Mouse (Mus musculus): ENCODE results near the gene Kdm4a. TPM values are rescaled to one million over a fixed set of nuclear protein-coding genes. Genes with fewer than 3 reads are reported as not detected.

The Kdm4a gene
- total RNA-seq, 2 experiments from 2014 or later: 36.2 to 38.2 TPM

- DNase-seq (ENCODE audit: low spot score in 2 of 2): no peak
These were observed 22.2 kb downstream of the Kdm4a start for GRCm38 (mm10) chr4:118157666-118158065.

GRCm38 (mm10) chr4:118156559-118156958 is 23.3 kb downstream of the Kdm4a start:
- DNase-seq (ENCODE audit: low spot score in 2 of 2): no peak

- no peak for DNase-seq (ENCODE audit: low spot score in 2 of 2)
These were observed 25.0 kb downstream of the Kdm4a start for GRCm38 (mm10) chr4:118154889-118155288.

GRCm38 (mm10) chr4:118152020-118152785 is 27.6 kb downstream of the Kdm4a start:
- peak in 1 of 2 experiments; percentile 39 for DNase-seq (ENCODE audit: low spot score in 2 of 2)

- DNase-seq (ENCODE audit: low spot score in 2 of 2): no peak
These were observed 29.0 kb downstream of the Kdm4a start for GRCm38 (mm10) chr4:118150804-118151203.

GRCm38 (mm10) chr4:118149956-118150680 is 29.7 kb downstream of the Kdm4a start:
- DNase-seq (ENCODE audit: low spot score in 2 of 2): no peak

GRCm38 (mm10) chr4:118149055-118149576 is 30.7 kb downstream of the Kdm4a start:
- no peak for DNase-seq (ENCODE audit: low spot score in 2 of 2)

GRCm38 (mm10) chr4:118148317-118148687 is 31.5 kb downstream of the Kdm4a start:
- DNase-seq (ENCODE audit: low spot score in 2 of 2): no peak

- peak; percentile 32 to 38 for DNase-seq (ENCODE audit: low spot score in 2 of 2)
These were observed 32.1 kb downstream of the Kdm4a start for GRCm38 (mm10) chr4:118147547-118148316.

- DNase-seq (ENCODE audit: low spot score in 2 of 2): no peak
These were observed 32.8 kb downstream of the Kdm4a start for GRCm38 (mm10) chr4:118147090-118147489.

GRCm38 (mm10) chr4:118144324-118144723 is 35.5 kb downstream of the Kdm4a start:
- no peak for DNase-seq (ENCODE audit: low spot score in 2 of 2)

GRCm38 (mm10) chr4:118143679-118144078 is 36.2 kb downstream of the Kdm4a start:
- no peak for DNase-seq (ENCODE audit: low spot score in 2 of 2)

- no peak for DNase-seq (ENCODE audit: low spot score in 2 of 2)
These were observed 38.3 kb downstream of the Kdm4a start for GRCm38 (mm10) chr4:118141511-118141910.

- peak; percentile 62 to 72 for DNase-seq (ENCODE audit: low spot score in 2 of 2)
These were observed 41.0 kb downstream of the Kdm4a start for GRCm38 (mm10) chr4:118138891-118139290.

- DNase-seq (ENCODE audit: low spot score in 2 of 2): peak in 1 of 2 experiments; percentile 33
These were observed 42.0 kb downstream of the Kdm4a start for GRCm38 (mm10) chr4:118137857-118138256.

- DNase-seq (ENCODE audit: low spot score in 2 of 2): no peak
These were observed 42.5 kb downstream of the Kdm4a start for GRCm38 (mm10) chr4:118137311-118137710.

GRCm38 (mm10) chr4:118135414-118135813 is 44.4 kb downstream of the Kdm4a start:
- no peak for DNase-seq (ENCODE audit: low spot score in 2 of 2)

GRCm38 (mm10) chr4:118134485-118135365 is 45.1 kb downstream of the Kdm4a start, which contains the start of gene St3gal3:
Gene St3gal3 (minus strand): TSS chr4:118134914.
- DNase-seq (ENCODE audit: low spot score in 2 of 2): peak; percentile 98

- peak in 1 of 2 experiments; percentile 42 for DNase-seq (ENCODE audit: low spot score in 2 of 2)
These were observed 48.5 kb downstream of the Kdm4a start for GRCm38 (mm10) chr4:118131329-118131728.

GRCm38 (mm10) chr4:118123030-118123704 is 56.7 kb downstream of the Kdm4a start:
- no peak for DNase-seq (ENCODE audit: low spot score in 2 of 2)
